Comparison of ENCODE assay signal across 29 mouse cellular contexts in genomic region chr3:139404673-139405072, GRCm38 (mm10).
"Had no signal": no experiment of that assay in that cellular context is flagged by ENCODE, and none has a peak within 500 bp of the region (broad histone marks: within the 10 kb centered on the region; RNA-seq: fewer than 3 reads in every experiment).

No protein-coding gene starts in this region.

- H3K4me1 ChIP-seq: embryonic facial prominence, embryonic 10.5 days; embryonic facial prominence, embryonic 12.5 days; embryonic facial prominence, embryonic 13.5 days; embryonic facial prominence, embryonic 15.5 days; forebrain, embryonic 10.5 days; forebrain, embryonic 12.5 days; forebrain, embryonic 13.5 days; forebrain, embryonic 15.5 days had no signal

- H3K27me3 ChIP-seq: embryonic facial prominence, embryonic 12.5 days; embryonic facial prominence, embryonic 13.5 days; embryonic facial prominence, embryonic 15.5 days; forebrain, embryonic 12.5 days; forebrain, embryonic 13.5 days; forebrain, embryonic 15.5 days had no signal

- H3K36me3 ChIP-seq: embryonic facial prominence, embryonic 10.5 days; embryonic facial prominence, embryonic 12.5 days; embryonic facial prominence, embryonic 13.5 days; embryonic facial prominence, embryonic 15.5 days; forebrain, embryonic 10.5 days; forebrain, embryonic 12.5 days; forebrain, embryonic 15.5 days had no signal

- DNase-seq: cerebellum, adult 2 months; cerebellum, adult 8-10 months; cerebellum, adult 9-10 months; cerebellum, adult 9-11 months; cerebellum, postnatal 10 days; cerebellum, postnatal 14 days; cerebellum, postnatal 25 days; cerebellum, postnatal 36 days; embryo, embryonic 11 days; forebrain, postnatal 0 days; gastrocnemius, adult 2 months; gastrocnemius, postnatal 10 days; gastrocnemius, postnatal 14 days; gastrocnemius, postnatal 25 days; gastrocnemius, postnatal 36 days; heart, adult 11 months; heart, adult 18-20 months; heart, adult 2 months had no signal

- H3K9ac ChIP-seq: embryonic facial prominence, embryonic 12.5 days; embryonic facial prominence, embryonic 13.5 days; embryonic facial prominence, embryonic 15.5 days; forebrain, embryonic 12.5 days; forebrain, embryonic 13.5 days; forebrain, embryonic 15.5 days; forebrain, postnatal 0 days had no signal

- H3K9me3 ChIP-seq: embryonic facial prominence, embryonic 10.5 days; embryonic facial prominence, embryonic 12.5 days; embryonic facial prominence, embryonic 13.5 days; embryonic facial prominence, embryonic 15.5 days; forebrain, embryonic 10.5 days; forebrain, embryonic 12.5 days; forebrain, embryonic 13.5 days; forebrain, embryonic 15.5 days had no signal

- ATAC-seq: forebrain, embryonic 13.5 days; forebrain, embryonic 14.5 days; forebrain, embryonic 15.5 days; forebrain, embryonic 16.5 days; forebrain, postnatal 0 days had no signal

- H3K4me2 ChIP-seq: embryonic facial prominence, embryonic 12.5 days; embryonic facial prominence, embryonic 13.5 days; embryonic facial prominence, embryonic 15.5 days; forebrain, embryonic 12.5 days; forebrain, embryonic 13.5 days; forebrain, embryonic 15.5 days had no signal

- H3K27ac ChIP-seq: embryonic facial prominence, embryonic 10.5 days; embryonic facial prominence, embryonic 12.5 days; embryonic facial prominence, embryonic 13.5 days; embryonic facial prominence, embryonic 15.5 days; forebrain, embryonic 10.5 days; forebrain, embryonic 12.5 days; forebrain, embryonic 13.5 days; forebrain, embryonic 15.5 days; gastrocnemius, adult 2 months; heart, adult 2 months had no signal

- H3K4me3 ChIP-seq: embryonic facial prominence, embryonic 10.5 days; embryonic facial prominence, embryonic 12.5 days; embryonic facial prominence, embryonic 13.5 days; embryonic facial prominence, embryonic 15.5 days; erythroblast, embryonic 14.5 days; forebrain, embryonic 10.5 days; forebrain, embryonic 12.5 days; forebrain, embryonic 13.5 days; forebrain, embryonic 15.5 days; gastrocnemius, adult 2 months; heart, adult 2 months had no signal
